Mouse (Mus musculus): ENCODE measurements around the gene Acaca. TPM values are rescaled to one million over a fixed set of nuclear protein-coding genes. Genes with fewer than 3 reads are reported as not detected.

Gene Acaca
- polyA plus RNA-seq, 1 experiment from 2014 or later = 25.5 TPM

DNA sequence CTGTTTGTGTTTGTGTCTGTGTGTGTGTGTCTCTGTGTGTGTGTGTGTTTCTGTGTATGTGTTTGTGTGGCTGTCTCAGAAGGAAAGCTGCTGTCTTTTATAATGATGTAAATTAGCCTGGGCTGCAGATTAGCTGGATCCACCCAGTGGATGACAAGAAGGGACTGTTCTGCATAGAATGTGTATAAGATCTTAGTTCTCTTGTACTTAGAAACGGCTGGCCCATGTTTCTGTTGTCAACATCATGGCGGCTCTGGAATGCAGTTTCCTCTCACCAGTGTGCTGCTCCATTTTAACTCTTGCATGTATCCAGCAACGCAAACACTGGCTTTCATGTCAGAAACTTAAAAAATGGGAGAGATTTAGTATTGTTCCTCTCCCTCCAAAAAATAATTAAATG, 141.0 kb downstream of the Acaca start:
- Histone ChIP-seq H3K9ac (replicated peaks; ENCODE audit: low read depth, low read length) (no peak overlapping the region), H3K9me3 (ENCODE audit: control insufficient read depth, low read depth, low read length) (no peaks in the 10 kb centered on the region), H3K27me3 (ENCODE audit: control insufficient read depth, insufficient read depth, low read length) (no peaks in the 10 kb centered on the region), H3K4me2 (replicated peaks; ENCODE audit: low read depth, low read length) (no peak overlapping the region), H3K4me3 (ENCODE audit: low read depth, low read length) (no peak overlapping the region), H3K4me1 (ENCODE audit: control insufficient read depth, insufficient read depth, low read length) (no peaks in the 10 kb centered on the region), H3K36me3 (ENCODE audit: control insufficient read depth, insufficient read depth, low read length) (peaks cover 18% of the 10 kb centered on the region; the same call in 1 of the 2 replicates), H3K27ac (ENCODE audit: low read length) (no peak overlapping the region)
- WGBS = 59% methylated on average over 3 of the region's 3 CpGs
- no peak for ATAC-seq (ENCODE audit: insufficient number of reproducible peaks, insufficient read depth, low FRiP score, low read depth)

- ATAC-seq (ENCODE audit: insufficient number of reproducible peaks, insufficient read depth, low FRiP score, low read depth) = no peak
- H3K27ac ChIP-seq (ENCODE audit: low read length) = no peak overlapping the region
- H3K4me1 ChIP-seq (ENCODE audit: control insufficient read depth, insufficient read depth, low read length) = no peaks in the 10 kb centered on the region
- WGBS = 89% methylated on average over 10 of the region's 10 CpGs
- no peak overlapping the region for H3K9ac ChIP-seq (replicated peaks; ENCODE audit: low read depth, low read length)
- no peak overlapping the region for H3K4me3 ChIP-seq (ENCODE audit: low read depth, low read length)
- H3K4me2 ChIP-seq (replicated peaks; ENCODE audit: low read depth, low read length) = no peak overlapping the region
- peaks cover 16% of the 10 kb centered on the region; the same call in 1 of the 2 replicates for H3K36me3 ChIP-seq (ENCODE audit: control insufficient read depth, insufficient read depth, low read length)
- no peaks in the 10 kb centered on the region for H3K27me3 ChIP-seq (ENCODE audit: control insufficient read depth, insufficient read depth, low read length)
- H3K9me3 ChIP-seq (ENCODE audit: control insufficient read depth, low read depth, low read length) = no peaks in the 10 kb centered on the region
Measured at GRCm38 (mm10) chr11:84271948-84272347, 142.5 kb downstream of the Acaca start.

- Histone ChIP-seq H3K9ac (replicated peaks; ENCODE audit: low read depth, low read length) (no peak overlapping the region), H3K36me3 (ENCODE audit: control insufficient read depth, insufficient read depth, low read length) (peaks cover 17% of the 10 kb centered on the region; the same call in 1 of the 2 replicates), H3K4me2 (replicated peaks; ENCODE audit: low read depth, low read length) (no peak overlapping the region), H3K27ac (ENCODE audit: low read length) (no peak overlapping the region), H3K4me1 (ENCODE audit: control insufficient read depth, insufficient read depth, low read length) (no peaks in the 10 kb centered on the region), H3K27me3 (ENCODE audit: control insufficient read depth, insufficient read depth, low read length) (no peaks in the 10 kb centered on the region), H3K9me3 (ENCODE audit: control insufficient read depth, low read depth, low read length) (no peaks in the 10 kb centered on the region), H3K4me3 (ENCODE audit: low read depth, low read length) (no peak overlapping the region)
- ATAC-seq (ENCODE audit: insufficient number of reproducible peaks, insufficient read depth, low FRiP score, low read depth) = no peak
- 79% methylated on average over 3 of the region's 3 CpGs for WGBS
Measured at GRCm38 (mm10) chr11:84272574-84272973, 143.1 kb downstream of the Acaca start.

GRCm38 (mm10) chr11:84276979-84277378, 147.5 kb downstream of the Acaca start:
- Histone ChIP-seq H3K4me3 (ENCODE audit: low read depth, low read length) (no peak overlapping the region), H3K27ac (ENCODE audit: low read length) (no peak overlapping the region), H3K27me3 (ENCODE audit: control insufficient read depth, insufficient read depth, low read length) (no peaks in the 10 kb centered on the region), H3K9ac (replicated peaks; ENCODE audit: low read depth, low read length) (no peak overlapping the region), H3K4me2 (replicated peaks; ENCODE audit: low read depth, low read length) (no peak overlapping the region), H3K4me1 (ENCODE audit: control insufficient read depth, insufficient read depth, low read length) (no peaks in the 10 kb centered on the region), H3K9me3 (ENCODE audit: control insufficient read depth, low read depth, low read length) (no peaks in the 10 kb centered on the region), H3K36me3 (ENCODE audit: control insufficient read depth, insufficient read depth, low read length) (peaks cover 29% of the 10 kb centered on the region)
- 77% methylated on average over 5 of the region's 5 CpGs for WGBS
- no peak for ATAC-seq (ENCODE audit: insufficient number of reproducible peaks, insufficient read depth, low FRiP score, low read depth)

- H3K27me3 ChIP-seq (ENCODE audit: control insufficient read depth, insufficient read depth, low read length) = no peaks in the 10 kb centered on the region
- H3K9ac ChIP-seq (replicated peaks; ENCODE audit: low read depth, low read length) = no peak overlapping the region
- no peak overlapping the region for H3K27ac ChIP-seq (ENCODE audit: low read length)
- H3K9me3 ChIP-seq (ENCODE audit: control insufficient read depth, low read depth, low read length) = no peaks in the 10 kb centered on the region
- H3K36me3 ChIP-seq (ENCODE audit: control insufficient read depth, insufficient read depth, low read length) = peaks cover 29% of the 10 kb centered on the region
- ATAC-seq (ENCODE audit: insufficient number of reproducible peaks, insufficient read depth, low FRiP score, low read depth) = no peak
- no peaks in the 10 kb centered on the region for H3K4me1 ChIP-seq (ENCODE audit: control insufficient read depth, insufficient read depth, low read length)
- H3K4me2 ChIP-seq (replicated peaks; ENCODE audit: low read depth, low read length) = no peak overlapping the region
- 82% methylated on average over 5 of the region's 5 CpGs for WGBS
- H3K4me3 ChIP-seq (ENCODE audit: low read depth, low read length) = no peak overlapping the region
Measured at GRCm38 (mm10) chr11:84281280-84281679, 151.8 kb downstream of the Acaca start.

DNA sequence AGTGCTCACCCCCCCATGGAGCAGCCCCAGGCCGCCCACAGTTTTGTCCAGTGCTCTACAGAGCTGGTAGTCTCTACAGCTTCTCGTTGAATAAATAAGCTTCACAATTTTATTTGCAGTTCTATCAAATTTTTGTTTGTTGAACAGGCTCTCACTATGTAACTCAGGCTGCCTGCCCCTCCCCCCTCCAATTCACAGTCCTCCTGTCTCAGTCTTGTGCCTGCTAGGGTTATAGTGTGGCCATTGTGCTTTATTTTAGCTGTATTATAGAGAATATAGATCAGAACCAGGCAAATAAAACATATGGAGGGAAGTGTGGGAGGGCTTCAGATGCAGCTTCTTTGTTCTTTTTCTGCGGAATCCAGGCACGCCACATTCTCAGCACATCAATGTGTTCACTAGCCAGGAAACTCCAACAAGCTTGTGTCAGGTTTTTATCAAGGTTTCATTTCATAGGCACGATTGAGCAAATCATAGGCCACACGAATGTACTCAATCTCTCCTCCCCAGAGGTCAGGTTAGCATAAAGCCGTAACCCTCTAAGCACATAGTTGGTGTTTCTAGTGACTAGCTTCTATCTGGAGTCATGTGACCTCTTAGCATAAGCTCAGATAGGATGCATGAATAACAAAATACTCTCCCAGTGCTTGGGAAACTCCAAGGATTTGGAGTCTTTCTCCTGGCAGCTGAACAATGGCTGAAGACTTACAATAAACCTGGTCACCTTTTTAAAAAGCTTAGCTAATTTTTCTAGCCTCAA, 153.7 kb downstream of the Acaca start:
- Histone ChIP-seq H3K27ac (ENCODE audit: low read length) (no peak overlapping the region), H3K36me3 (ENCODE audit: control insufficient read depth, insufficient read depth, low read length) (peaks cover 20% of the 10 kb centered on the region), H3K4me3 (ENCODE audit: low read depth, low read length) (no peak overlapping the region), H3K4me1 (ENCODE audit: control insufficient read depth, insufficient read depth, low read length) (no peaks in the 10 kb centered on the region), H3K4me2 (replicated peaks; ENCODE audit: low read depth, low read length) (no peak overlapping the region), H3K9me3 (ENCODE audit: control insufficient read depth, low read depth, low read length) (no peaks in the 10 kb centered on the region), H3K9ac (replicated peaks; ENCODE audit: low read depth, low read length) (no peak overlapping the region), H3K27me3 (ENCODE audit: control insufficient read depth, insufficient read depth, low read length) (no peaks in the 10 kb centered on the region)
- WGBS = 75% methylated on average over 7 of the region's 7 CpGs
- ATAC-seq (ENCODE audit: insufficient number of reproducible peaks, insufficient read depth, low FRiP score, low read depth) = no peak

GRCm38 (mm10) chr11:84290781-84291180, 161.3 kb downstream of the Acaca start:
- no peak for ATAC-seq (ENCODE audit: insufficient number of reproducible peaks, insufficient read depth, low FRiP score, low read depth)
- no peaks in the 10 kb centered on the region for H3K9me3 ChIP-seq (ENCODE audit: control insufficient read depth, low read depth, low read length)
- H3K27me3 ChIP-seq (ENCODE audit: control insufficient read depth, insufficient read depth, low read length) = no peaks in the 10 kb centered on the region

DNA sequence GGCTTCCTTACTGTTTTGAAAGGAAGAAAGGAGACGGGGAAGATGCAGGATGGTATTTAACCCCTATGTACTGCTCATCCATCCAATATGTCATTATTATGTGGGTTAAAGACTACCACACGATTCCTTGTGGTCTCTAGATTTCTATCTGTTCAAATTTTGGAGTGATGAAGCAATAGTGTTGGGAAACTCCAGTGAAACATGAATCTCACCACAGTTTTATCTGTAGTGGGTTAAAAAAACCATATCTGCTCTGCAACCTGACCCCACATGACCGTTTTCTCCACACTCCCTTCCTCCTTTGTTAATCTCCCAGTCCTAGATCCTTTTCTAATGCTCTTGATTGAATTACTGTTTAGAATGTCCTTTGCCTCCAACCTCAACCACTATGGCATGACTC, 163.1 kb downstream of the Acaca start:
- H3K4me2 ChIP-seq (replicated peaks; ENCODE audit: low read depth, low read length) = no peak overlapping the region
- H3K27me3 ChIP-seq (ENCODE audit: control insufficient read depth, insufficient read depth, low read length) = no peaks in the 10 kb centered on the region
- peaks cover 4% of the 10 kb centered on the region; the same call in 1 of the 2 replicates for H3K36me3 ChIP-seq (ENCODE audit: control insufficient read depth, insufficient read depth, low read length)
- H3K9ac ChIP-seq (replicated peaks; ENCODE audit: low read depth, low read length) = no peak overlapping the region
- H3K4me1 ChIP-seq (ENCODE audit: control insufficient read depth, insufficient read depth, low read length) = no peaks in the 10 kb centered on the region
- WGBS = 72% methylated on average over 3 of the region's 3 CpGs
- H3K27ac ChIP-seq (ENCODE audit: low read length) = no peak overlapping the region
- no peaks in the 10 kb centered on the region for H3K9me3 ChIP-seq (ENCODE audit: control insufficient read depth, low read depth, low read length)
- no peak overlapping the region for H3K4me3 ChIP-seq (ENCODE audit: low read depth, low read length)
- no peak for ATAC-seq (ENCODE audit: insufficient number of reproducible peaks, insufficient read depth, low FRiP score, low read depth)

More at GRCm38 (mm10) chr11:84290781-84291180, 161.3 kb downstream of the Acaca start:
- H3K27ac ChIP-seq (ENCODE audit: low read length) = no peak overlapping the region
- WGBS = 70% methylated on average over 3 of the region's 3 CpGs
- peaks cover 4% of the 10 kb centered on the region; the same call in 1 of the 2 replicates for H3K36me3 ChIP-seq (ENCODE audit: control insufficient read depth, insufficient read depth, low read length)
- H3K4me1 ChIP-seq (ENCODE audit: control insufficient read depth, insufficient read depth, low read length) = no peaks in the 10 kb centered on the region
- no peak overlapping the region for H3K4me2 ChIP-seq (replicated peaks; ENCODE audit: low read depth, low read length)
- no peak overlapping the region for H3K9ac ChIP-seq (replicated peaks; ENCODE audit: low read depth, low read length)
- no peak overlapping the region for H3K4me3 ChIP-seq (ENCODE audit: low read depth, low read length)

GRCm38 (mm10) chr11:84293288-84293687, 163.8 kb downstream of the Acaca start:
- ATAC-seq (ENCODE audit: insufficient number of reproducible peaks, insufficient read depth, low FRiP score, low read depth) = no peak
- Histone ChIP-seq H3K36me3 (ENCODE audit: control insufficient read depth, insufficient read depth, low read length) (peaks cover 4% of the 10 kb centered on the region; the same call in 1 of the 2 replicates), H3K4me3 (ENCODE audit: low read depth, low read length) (no peak overlapping the region), H3K4me2 (replicated peaks; ENCODE audit: low read depth, low read length) (no peak overlapping the region), H3K9ac (replicated peaks; ENCODE audit: low read depth, low read length) (no peak overlapping the region), H3K9me3 (ENCODE audit: control insufficient read depth, low read depth, low read length) (no peaks in the 10 kb centered on the region), H3K27me3 (ENCODE audit: control insufficient read depth, insufficient read depth, low read length) (no peaks in the 10 kb centered on the region), H3K4me1 (ENCODE audit: control insufficient read depth, insufficient read depth, low read length) (no peaks in the 10 kb centered on the region), H3K27ac (ENCODE audit: low read length) (no peak overlapping the region)
- 82% methylated on average over 3 of the region's 3 CpGs for WGBS
